Mouse (Mus musculus) spleen, postnatal 14 days (tissue): ENCODE results near the gene Ap1m2.
"Not testable (repeated sequence)": the region's sequence is repeated elsewhere in the genome, so short reads cannot be mapped to it uniquely, and the experiment has no call there.

Source experiments
- DNase-seq, 2 experiments: peaks; one replicate each; pipeline ENCODE4 v3.0.0; 2021 to 2022; ENCODE audit warnings: low spot score in 2 of 2

Gene Ap1m2

DNA sequence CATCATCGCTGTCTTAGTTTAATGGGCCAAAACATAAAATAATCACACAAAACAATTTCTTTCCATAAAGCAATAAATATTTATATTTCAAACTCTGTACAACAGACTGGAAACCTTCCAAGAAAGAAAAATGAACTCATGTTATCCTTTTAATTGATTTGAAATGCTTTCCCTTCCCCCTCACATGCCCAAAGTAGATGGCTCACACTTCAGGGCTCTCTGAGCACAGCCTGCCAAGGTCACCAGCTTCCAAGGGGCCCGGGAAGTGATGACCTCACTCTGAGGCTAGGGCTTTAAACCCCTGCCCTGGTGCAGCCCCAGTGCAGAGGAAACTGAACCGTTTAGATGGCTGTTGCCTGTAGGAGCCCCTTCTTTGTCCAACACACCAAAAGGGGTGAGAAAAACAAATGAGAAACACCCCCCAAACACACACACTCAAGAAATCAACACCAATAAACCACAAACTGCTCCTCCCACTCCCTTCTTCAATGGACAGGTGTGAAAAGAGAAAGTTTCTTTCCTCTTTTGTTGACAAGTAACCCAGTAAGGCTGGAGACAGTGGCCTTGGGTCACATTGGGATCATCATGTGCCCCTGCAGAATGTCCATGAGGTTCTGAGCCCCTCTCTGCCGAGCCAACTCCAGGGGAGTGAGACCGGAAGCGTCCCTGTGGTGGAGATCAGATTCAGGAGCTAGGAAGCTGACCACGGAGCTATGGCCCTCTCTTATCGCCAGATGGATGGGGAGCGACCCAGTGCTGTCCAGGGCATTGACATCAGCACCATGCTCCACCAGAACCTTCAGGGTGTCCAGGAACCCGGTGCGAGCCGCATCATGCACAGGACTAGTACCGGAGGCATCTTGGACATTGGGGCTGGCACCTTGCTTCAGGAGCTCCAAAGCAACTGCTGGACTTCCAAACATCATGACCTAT lies 23.5 kb downstream of the Ap1m2 start:
- no peak for DNase-seq

GRCm38 (mm10) chr9:21287571-21288402 lies 24.4 kb downstream of the Ap1m2 start, which contains the start of gene Kri1:
TSS of gene Kri1 (minus strand) at chr9:21287969.
- DNase-seq: peak; percentile 95 to 97

- no peak for DNase-seq
Observed at GRCm38 (mm10) chr9:21286753-21287152, 25.4 kb downstream of the Ap1m2 start.

- DNase-seq: no peak
Observed at GRCm38 (mm10) chr9:21283994-21284393, 28.1 kb downstream of the Ap1m2 start.

DNA sequence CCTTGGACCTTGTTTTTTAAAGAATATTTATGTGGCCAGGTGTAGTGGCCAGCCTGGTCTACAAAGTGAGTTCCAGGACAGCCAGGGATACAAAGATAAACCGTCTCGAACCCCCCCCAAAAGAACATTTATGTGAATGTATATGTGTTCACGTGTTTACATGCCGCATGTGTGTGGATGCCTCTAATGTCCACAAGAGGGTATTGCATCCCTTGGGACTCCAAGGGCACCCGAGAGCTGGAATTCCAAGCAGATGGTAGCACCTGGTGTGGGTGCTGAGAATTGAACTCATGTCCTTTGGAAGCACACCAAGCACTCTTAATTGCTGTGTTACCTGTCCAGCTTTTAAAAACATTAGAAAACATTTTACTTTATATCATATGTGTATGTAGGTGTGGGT lies 28.5 kb downstream of the Ap1m2 start:
- no peak for DNase-seq

DNA sequence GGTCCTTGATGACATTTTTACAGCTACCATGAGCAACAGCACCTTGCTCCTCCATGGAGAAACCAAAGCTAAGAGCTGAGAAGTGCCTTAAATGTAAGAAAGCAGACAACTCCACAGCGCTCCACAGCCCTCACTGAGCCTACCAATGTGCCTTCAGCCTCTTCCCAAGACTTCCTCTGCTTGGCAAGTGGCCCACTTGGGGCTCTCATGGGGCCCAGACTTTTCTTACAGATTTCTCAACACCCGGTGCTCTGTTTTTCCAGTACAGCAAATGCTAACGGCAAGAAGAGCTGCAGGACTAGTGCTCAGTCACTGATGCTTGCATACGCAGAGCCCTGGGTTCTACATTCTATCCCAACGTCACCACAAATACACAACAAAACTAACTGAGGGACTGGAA lies 34.4 kb downstream of the Ap1m2 start:
- DNase-seq: no peak

DNA sequence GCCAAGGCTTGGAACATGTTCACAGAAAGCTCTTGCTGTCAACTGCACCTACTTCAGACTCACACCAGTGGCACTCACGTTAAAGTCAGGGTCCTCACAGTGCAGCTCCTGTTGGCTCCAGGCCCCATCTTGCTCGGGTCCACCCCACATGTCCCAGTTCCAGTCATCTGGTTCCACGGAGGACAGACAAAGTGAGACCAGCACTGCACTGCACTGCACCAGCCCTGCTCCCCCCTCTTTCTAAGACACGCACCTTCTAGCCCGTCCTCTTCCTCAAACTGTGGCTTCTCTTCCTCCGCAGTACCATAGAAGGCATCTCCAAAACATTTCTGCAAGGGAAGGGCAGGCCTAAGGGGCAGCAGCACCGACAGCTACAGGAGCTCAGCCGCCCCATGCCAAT lies 35.8 kb downstream of the Ap1m2 start:
- DNase-seq: no peak

DNA sequence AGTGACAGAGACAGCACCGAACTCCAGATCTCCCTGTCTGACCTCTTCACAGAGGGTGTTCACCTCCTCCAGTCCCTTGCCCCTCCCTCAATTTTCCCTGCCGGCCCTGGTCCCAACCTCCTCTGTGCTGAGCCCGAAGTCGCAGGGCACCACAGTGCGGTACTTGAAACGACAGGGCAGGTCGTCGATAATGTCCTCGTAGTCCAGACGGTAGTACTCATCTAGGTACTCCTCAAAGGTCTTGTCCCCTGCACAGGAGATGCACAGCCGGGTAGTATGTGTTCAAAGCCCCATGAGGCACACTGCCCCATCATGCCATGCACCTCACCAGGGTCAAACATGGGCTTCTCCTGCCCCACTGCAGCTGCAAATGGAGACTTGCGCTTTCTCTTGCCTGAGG lies 36.4 kb downstream of the Ap1m2 start:
- DNase-seq: no peak

DNA sequence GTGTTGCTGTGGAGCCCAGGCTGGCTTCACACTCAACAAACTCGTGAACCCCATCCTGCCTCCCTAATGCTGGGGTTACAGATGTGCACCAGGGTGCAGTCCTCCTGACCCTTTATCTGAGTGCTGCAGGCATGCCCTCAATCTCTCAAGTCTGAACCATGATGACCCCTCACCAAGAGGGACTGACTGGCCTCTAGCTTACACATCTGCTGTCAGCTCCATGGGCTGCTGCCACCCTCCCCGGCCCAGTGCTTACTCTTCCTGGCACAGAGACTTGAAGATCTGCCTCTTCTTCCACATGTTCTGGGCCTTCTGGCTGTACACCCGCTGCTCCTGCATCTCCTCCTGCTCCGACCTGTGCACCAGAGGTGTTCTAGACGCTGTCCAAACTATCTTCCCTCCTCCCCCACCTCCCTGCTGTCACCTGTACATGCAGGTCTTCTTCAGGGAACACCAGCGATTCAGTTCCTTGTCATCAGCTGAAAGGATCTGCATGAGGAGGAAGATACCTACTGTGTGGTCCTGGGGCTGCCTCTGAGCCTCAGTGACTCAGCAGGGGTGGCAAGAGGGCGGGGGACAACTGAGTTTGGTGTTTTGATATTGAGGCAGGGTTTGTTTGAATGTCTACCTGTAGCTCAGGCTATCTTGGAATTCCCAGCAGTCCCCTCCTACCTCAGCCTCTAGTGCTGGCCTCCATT lies 37.0 kb downstream of the Ap1m2 start:
- no peak for DNase-seq

DNA sequence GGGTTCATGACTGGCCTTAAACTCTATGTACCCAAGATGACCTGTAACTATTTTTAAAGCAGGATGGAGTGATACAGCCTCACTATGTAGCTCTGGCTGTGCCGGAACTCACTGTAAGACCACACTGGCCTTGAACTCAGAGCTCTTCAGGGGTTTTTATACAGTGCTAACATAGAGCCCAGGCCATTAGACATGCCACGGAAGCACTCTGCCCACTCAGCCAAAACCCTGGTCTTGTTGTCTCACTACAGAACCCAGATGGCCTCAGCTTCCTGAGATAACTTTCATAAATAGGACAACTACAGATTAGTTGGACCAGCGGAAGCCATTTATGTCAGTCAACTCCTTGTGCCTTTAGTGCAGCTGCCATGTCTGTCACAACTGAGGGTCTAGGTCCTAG lies 37.8 kb downstream of the Ap1m2 start:
- no peak for DNase-seq

GRCm38 (mm10) chr9:21273520-21274228 lies 38.5 kb downstream of the Ap1m2 start:
- DNase-seq: no peak

GRCm38 (mm10) chr9:21273094-21273493 lies 39.0 kb downstream of the Ap1m2 start:
- no peak for DNase-seq

DNA sequence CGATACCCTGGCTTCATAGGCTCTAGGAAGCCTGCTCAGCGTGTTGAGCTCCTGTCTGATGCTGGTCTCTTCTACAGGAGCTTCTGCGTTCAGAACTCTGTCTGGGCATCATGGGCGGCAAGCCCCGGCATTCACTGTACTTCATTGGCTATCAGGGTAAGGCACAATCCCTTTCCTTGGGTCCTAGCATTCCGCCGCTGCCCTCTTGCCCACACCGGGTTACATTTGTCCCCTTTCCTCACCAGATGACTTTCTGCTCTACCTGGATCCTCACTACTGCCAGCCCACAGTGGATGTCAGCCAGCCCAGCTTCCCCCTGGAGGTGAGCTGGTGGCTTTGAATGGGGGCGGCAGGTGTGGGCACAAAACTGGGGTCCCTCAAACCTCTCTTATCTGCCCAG lies 39.7 kb downstream of the Ap1m2 start:
- DNase-seq: no peak

GRCm38 (mm10) chr9:21269590-21269989 lies 42.5 kb downstream of the Ap1m2 start:
- DNase-seq: not testable (repeated sequence)

- DNase-seq: no peak
Observed at GRCm38 (mm10) chr9:21268305-21268704, 43.8 kb downstream of the Ap1m2 start.

- no peak for DNase-seq
Observed at GRCm38 (mm10) chr9:21266889-21267288, 45.2 kb downstream of the Ap1m2 start.

DNA sequence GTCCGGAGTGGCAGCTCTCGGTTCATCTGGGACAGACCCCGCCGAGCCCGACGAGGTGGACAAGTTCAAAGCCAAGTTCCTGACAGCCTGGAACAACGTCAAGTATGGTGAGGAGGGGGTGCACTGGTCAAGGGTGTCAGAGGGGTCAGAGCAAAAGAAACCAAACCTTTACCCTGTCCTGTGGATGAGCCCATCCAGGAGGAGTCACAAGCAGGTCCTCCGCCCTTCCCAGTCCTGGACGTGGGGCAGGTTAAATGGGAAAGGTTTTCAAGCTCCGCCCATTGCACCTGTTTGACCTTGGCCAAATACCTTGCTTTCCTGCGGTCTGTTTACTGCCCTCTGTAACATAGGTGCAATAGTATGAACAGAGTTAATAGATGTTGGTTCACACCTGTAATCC lies 46.5 kb downstream of the Ap1m2 start:
- no peak for DNase-seq

- peak; percentile 99 for DNase-seq
Observed at GRCm38 (mm10) chr9:21265000-21265561, 47.1 kb downstream of the Ap1m2 start, which contains the start of gene Atg4d. TSS of gene Atg4d (plus strand) at chr9:21265293.

- no peak for DNase-seq
Observed at GRCm38 (mm10) chr9:21264272-21264999, 47.7 kb downstream of the Ap1m2 start.

DNA sequence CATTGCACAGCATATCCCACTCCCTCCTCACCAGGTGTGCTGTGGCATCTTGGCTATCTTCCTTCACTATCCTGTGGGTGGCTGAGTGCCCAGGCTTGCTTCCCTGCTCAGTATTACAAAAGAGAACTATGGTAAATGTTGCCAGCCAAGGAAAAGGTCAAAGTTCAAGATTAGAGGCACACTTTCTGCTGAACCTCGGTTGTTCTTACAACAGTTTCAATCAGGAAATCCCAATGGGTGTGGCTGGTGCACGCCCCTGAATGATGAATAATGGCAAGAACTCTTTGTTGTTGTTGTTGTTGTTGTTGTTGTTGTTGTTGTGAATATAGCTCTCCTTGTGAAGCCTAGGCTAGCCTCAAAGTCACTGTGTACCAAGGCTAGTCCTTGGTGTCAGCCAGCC lies 50.3 kb downstream of the Ap1m2 start:
- no peak for DNase-seq
